Mouse (Mus musculus): ENCODE data around the gene Zfp189. TPM values are rescaled to one million over a fixed set of nuclear protein-coding genes. Genes with fewer than 3 reads are reported as not detected.

The Zfp189 gene
- polyA plus RNA-seq, 1 experiment from 2014 or later: 9.0 TPM

- ATAC-seq (replicated peaks; ENCODE audit: low FRiP score, low read depth) (no peak), DNase-seq (ENCODE audit: low spot score) (no peak)
- H3K9ac ChIP-seq (ENCODE audit: low read depth, low read length): no peak overlapping the region
- 82% methylated on average over 2 of the region's 2 CpGs for WGBS
- no peaks in the 10 kb centered on the region for H3K4me1 ChIP-seq (replicated peaks; ENCODE audit: insufficient read depth, low read length)
- no peaks in the 10 kb centered on the region for H3K9me3 ChIP-seq (replicated peaks; ENCODE audit: low read length)
- no peaks in the 10 kb centered on the region for H3K36me3 ChIP-seq (ENCODE audit: insufficient read depth, low read length)
- no peaks in the 10 kb centered on the region for H3K27me3 ChIP-seq (ENCODE audit: insufficient read depth, low read length)
- TF ChIP-seq CTCF (IDR thresholded peaks at IDR 0.05; ENCODE audit: low read depth): no peak
- H3K27ac ChIP-seq: 0 out of 2 replicates have a peak overlapping the region, but pooled peaks have one; percentile 42
- H3K4me3 ChIP-seq (replicated peaks; ENCODE audit: low read depth, low read length): no peak overlapping the region
- H3K4me2 ChIP-seq (ENCODE audit: low read length): peak overlapping the region; percentile 13; the same call in 1 of the 2 replicates
These were observed 25.1 kb downstream of the Zfp189 start for GRCm38 (mm10) chr4:49546026-49546425.

DNA sequence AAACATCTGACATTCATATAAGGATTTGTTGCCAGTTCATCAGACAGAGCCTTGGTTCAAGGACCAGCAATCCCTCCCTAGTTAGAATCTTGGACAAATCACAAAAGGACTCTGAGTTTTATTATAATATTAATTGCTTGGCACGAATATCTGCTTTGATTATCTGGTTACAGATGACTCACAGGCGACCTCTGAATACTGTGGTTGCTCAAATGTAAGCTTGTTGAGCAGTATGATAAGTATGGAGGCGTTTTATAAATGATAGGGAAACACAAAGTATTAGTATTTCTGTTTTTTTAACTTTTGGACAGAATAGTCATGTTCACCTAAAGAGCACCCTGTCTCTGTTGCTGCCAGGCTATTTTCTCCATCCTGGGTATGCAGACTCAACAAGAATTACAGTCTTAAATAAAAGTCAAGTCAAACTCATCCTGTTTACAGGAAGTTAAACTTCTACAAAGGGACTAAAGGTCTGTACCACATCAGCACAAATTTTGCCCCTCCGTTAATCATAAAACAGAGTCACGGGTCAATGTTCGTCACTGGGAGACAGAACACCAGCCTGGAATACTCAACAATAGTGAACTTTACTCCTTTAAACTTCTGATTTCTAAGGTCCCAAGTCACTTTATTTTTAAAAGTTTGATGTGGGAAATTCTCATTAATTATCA is 26.0 kb downstream of the Zfp189 start:
- Histone ChIP-seq H3K4me2 (ENCODE audit: low read length) (peak overlapping the region; percentile 13; the same call in 1 of the 2 replicates), H3K4me3 (replicated peaks; ENCODE audit: low read depth, low read length) (no peak overlapping the region), H3K27ac (peak overlapping the region; percentile 42; the same call in 1 of the 2 replicates), H3K9me3 (replicated peaks; ENCODE audit: low read length) (no peaks in the 10 kb centered on the region), H3K27me3 (ENCODE audit: insufficient read depth, low read length) (no peaks in the 10 kb centered on the region), H3K9ac (ENCODE audit: low read depth, low read length) (no peak overlapping the region), H3K4me1 (replicated peaks; ENCODE audit: insufficient read depth, low read length) (no peaks in the 10 kb centered on the region), H3K36me3 (ENCODE audit: insufficient read depth, low read length) (no peaks in the 10 kb centered on the region)
- DNase-seq (ENCODE audit: low spot score) (peak; percentile 64), ATAC-seq (replicated peaks; ENCODE audit: low FRiP score, low read depth) (peak; percentile 67)
- WGBS: 38% methylated on average over 6 of the region's 6 CpGs
- TF ChIP-seq CTCF (IDR thresholded peaks at IDR 0.05; ENCODE audit: low read depth): no peak

DNA sequence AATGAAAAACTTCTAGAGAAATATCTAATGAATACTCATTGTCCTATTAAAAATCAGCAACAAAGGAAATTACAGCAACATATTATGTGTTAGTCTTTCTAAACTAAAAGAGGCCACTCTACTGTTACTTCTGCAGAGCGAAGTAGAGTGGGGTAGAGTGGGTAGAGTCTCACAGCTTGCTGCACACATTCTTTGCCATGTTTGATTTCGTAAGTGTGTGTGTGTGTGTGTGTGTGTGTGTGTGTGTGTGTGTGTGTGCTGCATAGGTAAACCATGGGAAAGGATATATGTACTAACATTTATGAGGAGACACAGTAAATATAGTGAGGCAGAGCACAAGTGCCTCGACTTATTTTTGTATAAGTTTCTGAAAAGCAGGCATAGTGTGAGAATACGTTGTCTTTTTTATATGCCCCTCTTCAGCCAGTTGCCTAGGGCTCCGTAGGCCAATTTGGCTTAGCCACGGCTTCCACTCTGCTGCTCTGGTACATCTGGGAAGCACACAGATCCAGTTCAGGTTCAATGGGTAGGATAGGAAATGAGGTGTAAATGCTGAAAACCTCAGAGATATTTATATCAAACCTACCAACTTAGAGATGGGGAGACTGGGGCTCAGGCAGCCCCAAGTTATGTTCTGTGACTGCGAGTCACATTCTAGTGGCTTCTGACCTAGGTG is 26.7 kb downstream of the Zfp189 start:
- H3K27me3 ChIP-seq (ENCODE audit: insufficient read depth, low read length): no peaks in the 10 kb centered on the region
- H3K27ac ChIP-seq: peak overlapping the region; percentile 86
- H3K4me3 ChIP-seq (replicated peaks; ENCODE audit: low read depth, low read length): 0 out of 2 replicates have a peak overlapping the region, but pooled peaks have one; percentile 8
- H3K36me3 ChIP-seq (ENCODE audit: insufficient read depth, low read length): no peaks in the 10 kb centered on the region
- WGBS: 68% methylated on average over 7 of the region's 7 CpGs
- H3K4me1 ChIP-seq (replicated peaks; ENCODE audit: insufficient read depth, low read length): no peaks in the 10 kb centered on the region
- H3K4me2 ChIP-seq (ENCODE audit: low read length): peak overlapping the region; percentile 25; the same call in 1 of the 2 replicates
- H3K9ac ChIP-seq (ENCODE audit: low read depth, low read length): peak overlapping the region; percentile 46; the same call in 1 of the 2 replicates
- H3K9me3 ChIP-seq (replicated peaks; ENCODE audit: low read length): no peaks in the 10 kb centered on the region
- TF ChIP-seq CTCF (IDR thresholded peaks at IDR 0.05; ENCODE audit: low read depth): no peak
- ATAC-seq (replicated peaks; ENCODE audit: low FRiP score, low read depth) (no peak), DNase-seq (ENCODE audit: low spot score) (no peak)

- peak within 1 kb of the TSS; percentile 25 for H3K4me2 ChIP-seq (ENCODE audit: low read length)
- no peak for TF ChIP-seq CTCF (IDR thresholded peaks at IDR 0.05; ENCODE audit: low read depth)
- peak within 1 kb of the TSS; percentile 86 for H3K27ac ChIP-seq
- no peaks in the 10 kb centered on the region for H3K4me1 ChIP-seq (replicated peaks; ENCODE audit: insufficient read depth, low read length)
- DNase-seq (ENCODE audit: low spot score) (peak; percentile 9), ATAC-seq (replicated peaks; ENCODE audit: low FRiP score, low read depth) (peak; percentile 63)
- 45% methylated on average over 3 of the region's 3 CpGs for WGBS
- no peaks in the 10 kb centered on the region for H3K27me3 ChIP-seq (ENCODE audit: insufficient read depth, low read length)
- peak within 1 kb of the TSS; percentile 46; the same call in 1 of the 2 replicates for H3K9ac ChIP-seq (ENCODE audit: low read depth, low read length)
- peak within 1 kb of the TSS; percentile 16; the same call in 1 of the 2 replicates for H3K4me3 ChIP-seq (replicated peaks; ENCODE audit: low read depth, low read length)
- no peaks in the 10 kb centered on the region for H3K9me3 ChIP-seq (replicated peaks; ENCODE audit: low read length)
- no peaks in the 10 kb centered on the region for H3K36me3 ChIP-seq (ENCODE audit: insufficient read depth, low read length)
These were observed 28.4 kb downstream of the Zfp189 start, which contains the start of gene Aldob for GRCm38 (mm10) chr4:49549383-49549782. Gene Aldob, minus strand, starts transcription at chr4:49549546.

GRCm38 (mm10) chr4:49553380-49553779 is 32.4 kb downstream of the Zfp189 start:
- no peak overlapping the region for H3K9ac ChIP-seq (ENCODE audit: low read depth, low read length)
- H3K4me3 ChIP-seq (replicated peaks; ENCODE audit: low read depth, low read length): no peak overlapping the region
- H3K36me3 ChIP-seq (ENCODE audit: insufficient read depth, low read length): no peaks in the 10 kb centered on the region
- H3K27ac ChIP-seq: 0 out of 2 replicates have a peak overlapping the region, but pooled peaks have one; percentile 28
- H3K4me2 ChIP-seq (ENCODE audit: low read length): no peak overlapping the region
- no peak for TF ChIP-seq CTCF (IDR thresholded peaks at IDR 0.05; ENCODE audit: low read depth)
- H3K27me3 ChIP-seq (ENCODE audit: insufficient read depth, low read length): no peaks in the 10 kb centered on the region
- peak; percentile 5 for DNase-seq (ENCODE audit: low spot score)
- no peaks in the 10 kb centered on the region for H3K9me3 ChIP-seq (replicated peaks; ENCODE audit: low read length)
- peak; percentile 96 for ATAC-seq (replicated peaks; ENCODE audit: low FRiP score, low read depth)
- no peaks in the 10 kb centered on the region for H3K4me1 ChIP-seq (replicated peaks; ENCODE audit: insufficient read depth, low read length)
- 41% methylated on average over 5 of the region's 5 CpGs for WGBS

GRCm38 (mm10) chr4:49557375-49557774 is 36.4 kb downstream of the Zfp189 start:
- no peak overlapping the region for H3K4me2 ChIP-seq (ENCODE audit: low read length)
- no peaks in the 10 kb centered on the region for H3K27me3 ChIP-seq (ENCODE audit: insufficient read depth, low read length)
- no peaks in the 10 kb centered on the region for H3K36me3 ChIP-seq (ENCODE audit: insufficient read depth, low read length)
- no peak overlapping the region for H3K9ac ChIP-seq (ENCODE audit: low read depth, low read length)
- DNase-seq (ENCODE audit: low spot score): no peak
- no peak overlapping the region for H3K27ac ChIP-seq
- no peak overlapping the region for H3K4me3 ChIP-seq (replicated peaks; ENCODE audit: low read depth, low read length)
- H3K9me3 ChIP-seq (replicated peaks; ENCODE audit: low read length): no peaks in the 10 kb centered on the region
- TF ChIP-seq CTCF (IDR thresholded peaks at IDR 0.05; ENCODE audit: low read depth): no peak
- WGBS: 96% methylated on average over 7 of the region's 7 CpGs
- H3K4me1 ChIP-seq (replicated peaks; ENCODE audit: insufficient read depth, low read length): no peaks in the 10 kb centered on the region
- ATAC-seq (replicated peaks; ENCODE audit: low FRiP score, low read depth): no peak
